Mouse (Mus musculus) ES-E14 (cell line): ENCODE results near the gene Rps21.

Source experiments
- ZC3H11A ChIP-seq: IDR thresholded peaks from 2 replicates; pipeline ENCODE4 v1.6.1; 2012; ENCODE audit warnings: low read depth, mild to moderate bottlenecking, inconsistent platforms, low read length, borderline replicate concordance
- ZNF384 ChIP-seq: IDR thresholded peaks from 2 replicates; pipeline ENCODE4 v1.6.1; 2012; ENCODE audit warnings: low read depth, low read length, inconsistent platforms

DNA sequence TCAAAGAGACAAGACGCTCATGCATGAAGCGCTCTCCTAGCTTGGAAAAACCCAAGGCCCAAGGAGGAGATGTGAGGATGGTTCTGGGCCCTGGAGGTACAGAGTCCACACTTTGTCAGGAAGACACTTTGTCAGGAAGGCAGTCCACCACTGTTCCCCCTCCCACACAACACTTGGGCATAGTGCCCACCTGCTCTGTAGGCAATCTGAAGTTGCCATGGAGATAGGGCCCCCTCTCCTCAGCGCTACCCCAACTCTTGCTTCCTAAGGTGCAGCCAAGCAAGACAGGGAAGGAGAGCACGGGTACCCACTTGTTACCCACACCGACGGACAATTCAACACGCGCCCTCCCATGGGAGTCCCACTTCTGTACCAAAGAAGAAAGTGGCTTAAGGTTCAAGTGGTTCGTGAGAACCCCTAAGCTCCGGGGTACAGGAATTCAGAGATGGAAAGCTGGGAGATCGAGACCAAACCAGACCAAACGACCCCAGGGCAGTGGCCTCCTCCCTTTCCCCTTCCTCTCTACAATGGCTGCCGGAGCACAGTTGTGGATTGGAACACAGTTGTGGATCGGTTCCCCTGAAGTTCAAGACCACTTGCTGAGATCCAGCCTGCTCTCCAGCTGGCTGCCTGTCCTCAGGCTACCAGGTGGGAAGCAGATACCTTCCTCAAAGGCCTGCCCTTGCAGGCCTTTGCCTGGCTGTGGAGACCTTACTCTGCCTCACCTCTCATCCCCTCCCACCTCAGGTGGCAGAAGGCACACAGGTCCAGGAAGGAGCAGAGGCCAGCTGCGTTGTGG is 37.8 kb upstream of the Rps21 start:
- TF ChIP-seq ZC3H11A (no peak), ZNF384 (no peak)
